Mouse (Mus musculus): ENCODE measurements around the gene Gemin8.

The Gemin8 gene

GRCm38 (mm10) chrX:166230515-166231267 is 60.4 kb downstream of the Gemin8 start:
- no peak for DNase-seq

DNA sequence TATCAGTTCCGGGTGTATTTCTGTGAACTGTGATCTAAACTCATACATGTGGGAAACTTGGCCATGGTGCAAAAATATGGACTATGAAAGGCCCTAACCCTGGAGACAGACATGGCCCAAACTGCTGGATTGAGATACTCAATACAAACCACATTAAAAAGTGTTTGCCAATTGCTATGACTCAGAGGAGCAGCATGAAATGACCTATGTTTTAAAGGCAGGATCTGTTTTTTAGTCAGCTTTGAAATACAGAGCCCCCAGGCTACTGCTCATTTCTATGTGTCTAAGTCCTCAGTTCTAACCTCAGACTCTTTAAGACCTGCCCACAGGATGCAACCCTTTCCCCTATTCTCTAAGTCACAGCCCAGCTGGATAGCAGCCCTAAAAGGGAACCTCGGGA is 65.9 kb downstream of the Gemin8 start:
- DNase-seq: no peak

DNA sequence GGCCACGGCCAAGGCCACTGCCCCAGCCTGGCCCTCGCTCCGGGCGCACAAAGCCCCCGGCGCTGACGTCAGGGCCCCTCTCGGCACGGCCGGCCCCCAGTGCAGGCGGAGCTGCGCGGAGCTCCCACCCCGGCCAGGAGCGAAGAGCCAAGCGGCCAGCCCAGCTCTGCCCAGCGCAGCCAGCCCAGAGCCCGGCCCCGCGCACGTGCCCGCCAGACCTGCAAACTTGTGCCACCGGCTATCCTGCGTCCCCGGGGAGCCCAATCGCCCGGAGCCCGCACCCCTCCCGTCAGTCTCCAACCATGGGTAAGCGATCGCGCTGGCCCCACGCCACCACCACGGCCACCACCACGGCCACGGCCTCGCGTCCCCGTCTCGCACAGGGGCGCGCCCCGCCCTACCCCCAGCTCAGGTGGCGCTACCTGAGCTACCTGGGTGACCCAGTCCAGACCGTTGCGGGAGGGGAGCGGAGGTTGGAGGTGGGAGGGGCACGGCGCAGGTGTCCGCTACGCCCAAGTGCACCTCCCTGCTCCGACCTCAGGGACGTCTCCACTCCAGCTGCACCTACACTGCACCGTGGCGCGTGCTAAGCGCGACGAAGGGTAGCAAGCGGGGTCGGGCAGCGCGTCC is 68.7 kb downstream of the Gemin8 start, which contains the start of gene Gpm6b:
TSS of gene Gpm6b (plus strand) at position 81 of the 630 bp plus-strand sequence.
- DNase-seq: peak; percentile 63 to 71

DNA sequence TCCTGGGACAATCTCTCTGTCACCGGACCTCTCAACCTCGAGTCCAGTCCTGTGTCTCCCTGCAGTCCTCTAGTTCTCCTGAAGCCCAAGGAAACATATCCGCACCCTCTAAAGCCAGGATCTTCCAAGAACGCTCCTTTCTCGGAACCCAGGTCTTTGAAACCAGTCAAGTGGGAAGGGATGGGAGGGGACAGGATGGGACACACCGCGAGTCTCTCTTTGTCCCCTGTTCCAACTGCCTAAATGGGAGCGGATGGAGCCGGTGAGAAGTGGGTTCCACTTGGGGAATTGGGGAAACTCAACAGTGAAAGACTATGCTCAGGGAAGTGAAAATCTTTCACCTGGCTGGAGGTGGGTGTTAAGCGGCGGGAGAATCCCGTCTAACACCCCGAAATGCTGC is 69.3 kb downstream of the Gemin8 start:
- DNase-seq: no peak

Data from kidney, postnatal 4 days (tissue).